Mouse (Mus musculus): ENCODE measurements at regions not wholly inside any gene's neighbourhood (a gene's known extent, or its start where the extent isn't known, plus 50 kb on each side); places are given as distances from the start of the nearest gene placed in this dataset.
A peak's percentile ranks its signal among the peaks of the same experiment; 100 is the strongest.

DNA sequence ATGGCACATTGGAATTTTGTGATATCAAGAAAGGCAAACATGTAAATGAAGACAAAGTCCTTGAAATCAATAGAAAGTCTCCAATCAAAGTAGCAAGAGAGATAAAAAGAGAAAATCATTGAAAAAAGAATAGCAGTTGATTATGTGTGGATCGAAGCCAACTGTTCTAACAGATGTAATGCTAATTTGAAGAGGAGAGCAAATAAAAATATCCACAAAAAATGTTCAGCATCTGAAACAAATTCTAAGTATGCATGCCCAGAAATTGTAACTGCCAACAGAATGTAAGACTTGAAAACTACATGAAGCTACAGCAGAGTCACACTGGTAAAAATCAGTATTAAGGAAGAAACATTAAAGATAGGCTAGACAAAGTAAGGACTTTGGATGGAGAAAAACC is 587.2 kb upstream of the Galntl6 start:
- DNase-seq (ENCODE audit: low spot score in 2 of 2) = no peak

DNA sequence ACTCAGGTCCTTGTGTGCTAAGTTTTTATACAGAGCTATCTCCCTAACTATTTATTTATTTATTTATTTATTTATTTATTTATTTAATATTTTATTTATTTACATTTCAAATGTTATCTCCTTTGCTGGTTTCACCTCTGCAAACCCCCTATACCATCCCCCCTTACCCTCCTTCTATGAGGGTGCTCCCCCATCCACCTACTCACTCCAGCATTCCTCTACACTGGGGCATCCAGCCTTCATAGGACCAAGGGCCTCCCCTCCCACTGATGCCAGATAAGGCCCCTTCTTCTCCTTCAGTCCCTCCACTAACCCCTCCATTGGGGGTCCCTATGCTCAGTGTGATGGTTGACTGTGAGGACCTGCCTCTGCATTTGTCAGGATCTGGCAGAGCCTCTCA is 579.0 kb upstream of the Galntl6 start:
- no peak for DNase-seq (ENCODE audit: low spot score in 2 of 2)

DNA sequence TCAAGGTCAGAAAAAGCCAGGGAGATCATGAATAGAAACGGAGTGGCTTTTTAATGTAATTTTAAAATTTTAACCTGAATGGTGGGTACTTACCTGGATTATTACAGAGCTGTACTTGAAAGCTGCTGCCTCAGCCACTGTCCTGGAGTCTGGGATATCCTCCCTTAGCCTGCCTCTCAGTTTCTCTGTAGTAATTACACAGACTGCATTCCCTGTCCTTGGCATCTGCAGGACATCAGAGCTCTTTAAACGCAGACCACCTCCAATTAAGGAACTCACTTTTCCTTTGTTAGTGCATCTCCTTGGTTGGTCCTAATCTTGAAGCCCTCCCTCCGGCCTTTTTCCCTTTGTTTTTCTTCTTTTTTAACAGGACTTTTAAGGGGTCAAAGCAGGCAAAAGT is 565.8 kb upstream of the Galntl6 start:
- no peak for DNase-seq (ENCODE audit: low spot score in 2 of 2)

DNA sequence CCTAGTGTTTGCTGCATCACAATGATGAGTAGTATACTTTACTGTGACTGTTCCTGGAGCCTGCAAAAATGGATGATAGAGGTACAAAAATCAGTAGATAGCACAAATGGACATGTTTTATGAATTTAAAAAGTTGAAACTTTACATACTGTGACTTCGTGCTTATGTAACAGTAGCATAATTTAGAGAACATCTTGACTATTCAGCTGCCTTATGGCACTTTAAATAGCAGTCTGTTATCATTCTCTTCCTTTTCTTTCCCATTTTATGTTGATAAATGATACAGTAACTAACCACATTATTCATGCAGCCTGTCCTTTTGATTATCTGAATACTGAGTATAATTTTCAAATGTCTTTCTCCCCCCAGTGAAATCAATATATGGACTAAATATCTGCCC is 561.8 kb upstream of the Galntl6 start:
- DNase-seq (ENCODE audit: low spot score in 2 of 2) = no peak

DNA sequence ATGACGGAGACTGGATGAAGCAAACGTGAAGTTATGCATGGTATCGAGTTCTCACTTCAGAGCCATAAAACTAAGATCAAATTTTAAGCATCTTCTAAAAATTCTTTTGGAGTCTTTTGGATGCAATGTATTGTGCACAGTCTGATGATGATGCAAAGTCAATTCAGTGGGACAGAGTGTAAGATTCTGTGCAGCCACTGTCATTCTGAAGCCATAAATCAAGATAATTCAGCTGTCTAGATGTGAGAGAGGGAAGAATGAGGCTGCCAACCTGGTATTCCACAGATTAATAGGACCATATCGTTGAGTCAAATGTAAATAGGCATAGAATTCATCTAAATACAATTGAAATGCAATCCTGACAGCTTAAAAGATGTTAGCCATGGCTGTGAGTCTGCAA is 536.2 kb upstream of the Galntl6 start:
- no peak for DNase-seq (ENCODE audit: low spot score in 2 of 2)

DNA sequence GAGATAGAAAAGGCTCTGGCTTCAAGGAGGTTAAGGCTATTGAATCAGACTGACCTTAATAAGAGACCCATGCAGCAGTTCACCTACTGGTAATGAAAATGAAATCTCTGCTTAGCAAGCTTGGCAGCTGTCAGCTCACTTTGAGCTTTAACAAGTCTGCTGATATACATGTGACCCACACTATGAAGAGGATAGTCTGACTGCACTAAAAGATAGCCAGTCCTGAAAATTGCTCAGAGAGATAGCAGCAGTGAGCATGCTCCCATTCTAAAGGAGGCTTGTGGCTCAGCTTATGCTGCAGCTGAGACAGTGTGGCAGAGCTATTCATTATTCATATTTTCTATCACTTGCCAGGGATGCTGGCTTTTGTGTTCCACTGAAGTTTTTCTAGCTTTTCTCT is 491.2 kb upstream of the Galntl6 start:
- no peak for DNase-seq (ENCODE audit: low spot score in 2 of 2)

DNA sequence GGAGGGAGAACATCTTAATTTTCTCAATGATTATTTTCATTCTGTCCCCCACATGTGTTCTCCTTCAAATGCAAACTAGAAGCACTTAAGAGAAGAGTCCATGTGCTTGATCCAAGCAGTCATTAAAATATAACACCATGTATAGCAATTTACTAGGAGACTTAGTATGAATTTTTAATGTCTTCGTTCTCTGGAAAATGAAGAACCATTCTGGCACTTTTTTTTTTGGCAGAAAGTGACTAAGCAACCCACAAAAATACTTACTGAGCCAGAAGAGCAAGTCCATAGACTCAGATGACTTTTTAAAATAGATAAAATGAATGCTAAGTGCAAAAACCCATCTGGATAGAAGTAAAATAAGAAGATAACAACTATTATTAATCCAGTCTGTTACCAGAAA is 477.3 kb upstream of the Galntl6 start:
- no peak for DNase-seq (ENCODE audit: low spot score in 2 of 2)

DNA sequence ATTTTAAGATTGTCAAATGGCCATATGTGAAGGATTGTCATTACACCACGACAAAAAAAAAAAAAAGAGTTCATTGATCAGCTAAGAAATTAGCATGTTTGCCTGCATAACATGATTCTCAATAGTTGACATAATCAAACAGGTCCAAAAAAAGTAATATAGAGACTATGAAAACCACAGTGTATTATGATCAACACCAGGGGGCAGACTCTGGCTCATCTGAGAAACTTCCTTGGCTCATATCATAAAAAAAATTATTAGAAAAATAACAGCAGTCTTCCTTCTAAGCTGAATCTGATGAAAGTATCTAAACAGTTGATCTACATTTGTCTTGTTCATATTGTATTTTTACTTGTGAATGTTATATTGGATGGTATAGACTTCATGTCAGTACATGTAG is 472.3 kb upstream of the Galntl6 start:
- no peak for DNase-seq (ENCODE audit: low spot score in 2 of 2)

DNA sequence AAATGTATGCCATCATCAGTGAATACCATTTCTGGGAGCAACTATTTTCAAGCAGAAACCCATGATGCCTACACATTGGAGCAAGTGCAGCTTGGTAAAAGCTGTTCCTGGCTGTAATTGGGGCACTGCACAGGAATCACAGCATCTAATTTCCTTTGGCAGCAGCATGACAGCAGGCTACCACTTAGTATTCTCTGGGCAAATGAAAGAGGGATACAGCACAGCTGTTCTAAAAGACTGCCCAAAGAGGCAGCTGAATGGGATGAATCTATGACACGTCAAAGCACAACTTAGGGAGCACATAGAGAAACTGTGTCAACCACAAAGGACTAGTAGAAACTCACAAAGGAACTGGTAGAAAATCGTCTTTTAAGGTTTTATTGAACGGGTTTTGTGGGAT is 440.5 kb upstream of the Galntl6 start:
- peak; percentile 3 to 7 for DNase-seq (ENCODE audit: low spot score in 2 of 2)

DNA sequence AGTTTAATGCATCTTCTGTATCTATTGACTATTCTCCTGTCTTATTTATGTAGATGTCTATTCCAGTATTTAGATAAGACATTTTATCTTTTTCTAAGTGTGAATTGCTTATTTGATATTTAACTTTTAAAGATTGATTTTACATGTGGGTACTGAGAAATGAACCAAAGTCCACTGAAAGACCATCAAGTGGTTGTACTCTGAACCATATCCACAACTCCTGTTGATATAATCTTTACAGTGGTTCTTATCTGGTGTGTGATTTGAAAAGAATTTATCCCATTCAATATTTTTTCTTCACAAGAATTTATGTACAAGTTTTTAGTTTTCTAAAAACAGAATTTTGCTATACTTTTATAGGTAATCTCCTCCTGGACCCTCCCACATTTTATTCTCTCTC is 422.6 kb upstream of the Galntl6 start:
- DNase-seq (ENCODE audit: low spot score in 2 of 2) = no peak
